Mouse (Mus musculus) Patski (cell line): ENCODE data around the gene Ropn1l. TPM values are rescaled to one million over a fixed set of nuclear protein-coding genes. Genes with fewer than 3 reads are reported as not detected.

Experiments used
- ATAC-seq: fragments of 100-300 bp; one replicate; pipeline ENCODE4 v1.8.0; 2021
- CTCF ChIA-PET: fragments of 350-600 bp; sonication (Branson Sonifier 250); formaldehyde crosslinking; loops from one replicate; lab custom pipeline; 2022; ENCODE audit warnings: inconsistent platforms; lab: Charles Lee
- POLR2A ChIA-PET: fragments of 350-600 bp; sonication (Branson Sonifier 250); formaldehyde crosslinking; loops from one replicate; lab custom pipeline; 2022; ENCODE audit warnings: antibody characterized with exemption, inconsistent platforms; lab: Charles Lee
- DNase-seq: peaks from one replicate; pipeline ENCODE4 v3.0.0-alpha.2; 2011; ENCODE audit warnings: low read depth, low spot score
- H3K27me3 ChIP-seq: fragments of 371-371 bp; one replicate; pipeline ENCODE4 v1.5.1; 2021
- CTCF ChIP-seq: fragments of 100-300 bp; IDR thresholded peaks from one replicate; pipeline ENCODE4 v1.5.1; 2021
- in situ Hi-C: fragments of 300-500 bp; cut with MboI; formaldehyde crosslinking; loops from 3 replicates; pipeline ENCODE4 v1.11.1; 2018; ENCODE audit warnings: low pct_unique_long_range_greater_than_20kb, mixed read lengths
- polyA plus RNA-seq: library from polyadenylated mRNA; unstranded; gene quantifications from one replicate; pipeline ENCODE4 v1.2.3, GENCODE M21; 2021

The Ropn1l gene
- polyA plus RNA-seq: 7.6 TPM

DNA sequence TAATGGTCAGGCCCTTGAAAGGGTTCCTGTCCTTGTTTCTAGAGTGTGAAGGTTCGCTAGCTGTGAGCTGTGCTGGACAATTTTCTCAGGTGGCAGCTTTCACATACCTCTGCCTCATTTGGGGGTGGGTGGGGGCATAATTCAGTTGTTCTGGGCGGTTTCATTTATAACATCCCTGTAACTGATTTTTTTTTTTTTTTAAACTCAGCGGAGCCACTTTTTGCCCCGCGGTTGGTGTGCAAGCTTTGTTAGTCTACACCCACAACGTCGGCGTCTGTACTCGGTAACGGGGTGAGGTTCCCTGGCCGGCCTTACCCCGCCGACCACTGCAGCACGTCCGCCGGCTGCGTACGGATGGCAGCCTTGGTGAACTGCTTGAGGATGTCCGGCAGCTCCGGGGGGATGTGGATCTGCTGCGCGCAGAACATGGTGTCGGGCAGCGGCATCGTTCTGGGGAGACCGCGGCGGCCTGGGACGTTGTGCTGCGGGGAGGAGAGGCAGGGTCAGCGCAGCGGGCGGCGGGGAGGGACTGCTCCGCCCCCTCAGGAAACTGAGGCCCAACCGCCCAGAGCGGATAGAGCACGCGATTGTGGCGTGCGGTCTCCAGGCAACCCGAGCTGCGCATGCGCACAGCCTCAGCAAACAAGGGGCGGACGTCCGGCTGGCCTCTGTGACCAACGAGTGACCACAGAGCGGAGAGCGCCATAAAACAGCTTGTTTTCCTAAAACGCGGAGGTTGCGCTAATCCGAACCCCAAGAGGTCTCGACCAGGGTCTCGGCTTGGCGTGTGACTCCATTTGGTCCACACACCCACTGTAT lies at the start of gene Ropn1l:
TSS of gene Ropn1l (minus strand) at position 640 of the 819 bp plus-strand sequence.
- no peaks in the 10 kb centered on the region for H3K27me3 ChIP-seq
- DNase-seq: peak; percentile 48
- ChIA-PET CTCF (interaction anchor here (1.1 to 1.4 kb wide), 2 partner anchors 13 to 36 kb away, joined by 3 read pairs; no protein-coding TSS in a partner anchor), POLR2A (interaction anchor here (0.6 to 1.0 kb wide), 6 partner anchors 12 to 221 kb away, joined by 3 to 7 read pairs (median 4); no protein-coding TSS in a partner anchor)
- TF ChIP-seq CTCF: no peak
- in situ Hi-C loops: no loop called here
- peak; percentile 92 for ATAC-seq

DNA sequence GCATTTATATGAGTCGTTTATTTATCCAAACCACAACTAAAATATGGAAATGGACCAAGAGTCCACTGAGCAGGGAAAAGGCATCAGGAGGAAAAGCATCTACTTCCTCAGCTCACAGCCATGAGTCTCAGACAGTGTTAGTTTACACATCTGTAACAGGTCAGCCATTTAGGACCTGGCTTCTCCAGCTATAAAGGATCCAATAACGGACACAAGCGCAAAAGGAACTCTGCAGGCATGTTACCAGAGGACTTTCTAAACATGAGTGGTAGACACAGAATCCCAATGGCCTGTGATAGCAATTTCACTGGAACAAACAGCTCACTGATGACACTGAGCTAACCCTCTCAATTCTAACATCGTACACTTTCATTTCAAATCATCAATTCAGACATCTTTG lies 49.5 kb upstream of the Ropn1l start:
- ChIA-PET POLR2A (interaction anchor here (0.7 kb wide), 1 partner anchor 30 kb away, joined by 4 read pairs; no protein-coding TSS in a partner anchor), CTCF (interaction anchor here (1.1 kb wide), 1 partner anchor 195 kb away, joined by 3 read pairs; no protein-coding TSS in a partner anchor)
- no peaks in the 10 kb centered on the region for H3K27me3 ChIP-seq
- TF ChIP-seq CTCF: no peak
- DNase-seq: no peak
- in situ Hi-C loops: no loop called here
- no peak for ATAC-seq

DNA sequence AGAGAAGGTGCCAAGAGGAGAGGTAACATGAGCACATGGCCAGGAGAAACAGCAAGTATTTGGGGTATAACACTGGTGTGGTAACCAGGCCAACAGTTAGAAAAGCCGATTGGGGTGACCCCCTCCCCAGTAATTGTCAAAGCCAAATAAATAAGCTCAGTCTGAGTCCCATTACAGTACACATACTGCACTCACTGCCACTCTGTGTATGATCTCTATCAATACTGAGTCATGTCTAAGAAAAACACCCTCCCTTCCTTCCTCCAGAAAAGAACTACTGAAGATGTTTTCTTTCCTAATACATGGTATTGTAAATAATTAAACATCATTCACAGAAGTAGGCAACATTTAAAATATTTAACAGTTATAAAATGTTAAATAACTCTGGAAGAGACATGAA lies 48.8 kb upstream of the Ropn1l start:
- in situ Hi-C loops: no loop called here
- DNase-seq (no peak), ATAC-seq (no peak)
- TF ChIP-seq CTCF: no peak
- ChIA-PET POLR2A (no interaction called here), CTCF (interaction anchor here (1.1 kb wide), 1 partner anchor 194 kb away, joined by 3 read pairs; no protein-coding TSS in a partner anchor)
- H3K27me3 ChIP-seq: no peaks in the 10 kb centered on the region

DNA sequence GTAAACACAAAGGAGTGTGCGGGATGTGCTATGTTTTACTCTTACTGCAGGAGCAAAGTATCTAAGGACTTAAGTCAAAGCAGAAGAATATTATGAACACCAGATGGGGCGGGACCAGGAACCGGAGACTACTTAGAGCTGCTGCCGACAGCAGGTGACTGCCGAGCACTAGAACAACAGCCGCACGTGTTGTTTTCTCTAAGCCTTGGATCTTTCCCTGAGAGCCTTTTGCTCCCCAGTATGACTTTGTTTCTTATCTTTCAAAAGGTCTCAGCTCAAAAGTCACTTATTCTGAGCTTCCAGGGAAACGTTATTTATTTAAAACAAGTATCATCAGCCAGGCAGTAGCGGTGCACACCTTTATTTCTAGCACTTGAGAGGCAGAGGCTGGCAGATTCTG lies 41.3 kb upstream of the Ropn1l start:
- DNase-seq (no peak), ATAC-seq (no peak)
- H3K27me3 ChIP-seq: no peaks in the 10 kb centered on the region
- POLR2A ChIA-PET: no interaction called here
- TF ChIP-seq CTCF: no peak
- CTCF ChIA-PET: no interaction called here
- in situ Hi-C loops: no loop called here

DNA sequence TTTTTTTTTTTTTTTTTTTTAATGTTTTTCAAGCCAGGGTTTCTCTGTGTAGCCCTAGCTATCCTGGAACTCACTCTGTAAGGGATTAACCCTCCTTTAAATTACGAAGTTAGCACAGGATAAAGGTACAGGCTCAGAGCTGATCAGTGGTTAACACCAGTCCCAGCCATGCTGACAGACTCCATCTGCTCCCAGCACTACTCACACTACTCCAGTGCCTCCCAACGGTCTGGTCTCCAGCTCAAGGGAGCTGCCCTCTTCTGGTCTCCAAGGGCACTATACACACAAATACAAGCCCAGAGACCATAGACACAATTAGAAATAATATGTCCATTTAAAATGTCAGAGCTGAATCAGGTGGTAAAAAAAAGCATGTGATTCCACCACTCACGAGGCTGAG lies 40.8 kb upstream of the Ropn1l start:
- TF ChIP-seq CTCF: no peak
- ATAC-seq (no peak), DNase-seq (no peak)
- ChIA-PET CTCF (no interaction called here), POLR2A (no interaction called here)
- in situ Hi-C loops: no loop called here
- no peaks in the 10 kb centered on the region for H3K27me3 ChIP-seq

DNA sequence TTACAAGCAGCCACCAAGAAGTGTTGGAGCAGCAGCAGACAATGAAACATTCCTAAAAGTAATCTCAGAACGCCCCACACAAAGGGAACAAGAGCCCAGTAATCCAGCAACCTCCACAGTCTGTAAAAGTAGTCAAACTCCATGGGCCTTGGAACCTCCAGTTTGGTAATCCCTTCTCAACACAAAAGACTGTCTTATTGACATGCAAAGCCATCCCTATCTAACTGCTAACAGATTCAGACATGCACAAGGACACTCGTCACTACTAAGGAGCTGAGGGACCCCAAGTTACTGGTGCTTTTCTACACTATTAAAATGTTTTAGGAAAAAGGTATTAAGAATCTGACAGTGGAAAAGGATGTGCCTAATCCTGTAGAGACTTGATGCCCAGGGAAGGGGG lies 33.9 kb upstream of the Ropn1l start:
- in situ Hi-C loops: no loop called here
- DNase-seq (no peak), ATAC-seq (no peak)
- H3K27me3 ChIP-seq: no peaks in the 10 kb centered on the region
- no peak for TF ChIP-seq CTCF
- ChIA-PET POLR2A (no interaction called here), CTCF (no interaction called here)

DNA sequence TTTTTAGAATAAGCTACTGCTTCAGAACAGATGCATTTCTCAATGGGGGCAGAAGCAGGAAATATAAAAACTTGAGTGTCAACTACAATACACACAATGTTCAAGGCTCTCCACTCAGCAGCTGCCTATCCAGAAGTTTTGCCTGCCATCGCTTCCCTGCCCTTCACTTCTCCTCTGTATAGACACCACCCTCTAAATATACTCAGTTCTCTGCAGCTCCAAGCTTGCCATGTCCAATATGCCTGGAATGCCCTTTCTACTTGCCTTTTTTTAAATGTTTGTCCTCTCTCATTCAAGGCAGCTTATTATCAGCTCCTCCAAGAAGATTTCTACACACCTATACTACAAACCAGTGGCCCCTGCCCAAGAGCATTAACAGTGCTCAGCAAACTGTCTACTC lies 23.1 kb upstream of the Ropn1l start:
- ChIA-PET CTCF (interaction anchor here (1.2 to 1.6 kb wide), 3 partner anchors 7 to 13 kb away, joined by 3 to 4 read pairs (median 4); no protein-coding TSS in a partner anchor), POLR2A (no interaction called here)
- no peak for ATAC-seq
- DNase-seq: no peak
- in situ Hi-C loops: loop anchor here (5.0 kb wide), 1 partner anchor 111 kb away; no protein-coding TSS in a partner anchor
- H3K27me3 ChIP-seq: no peaks in the 10 kb centered on the region
- no peak for TF ChIP-seq CTCF

DNA sequence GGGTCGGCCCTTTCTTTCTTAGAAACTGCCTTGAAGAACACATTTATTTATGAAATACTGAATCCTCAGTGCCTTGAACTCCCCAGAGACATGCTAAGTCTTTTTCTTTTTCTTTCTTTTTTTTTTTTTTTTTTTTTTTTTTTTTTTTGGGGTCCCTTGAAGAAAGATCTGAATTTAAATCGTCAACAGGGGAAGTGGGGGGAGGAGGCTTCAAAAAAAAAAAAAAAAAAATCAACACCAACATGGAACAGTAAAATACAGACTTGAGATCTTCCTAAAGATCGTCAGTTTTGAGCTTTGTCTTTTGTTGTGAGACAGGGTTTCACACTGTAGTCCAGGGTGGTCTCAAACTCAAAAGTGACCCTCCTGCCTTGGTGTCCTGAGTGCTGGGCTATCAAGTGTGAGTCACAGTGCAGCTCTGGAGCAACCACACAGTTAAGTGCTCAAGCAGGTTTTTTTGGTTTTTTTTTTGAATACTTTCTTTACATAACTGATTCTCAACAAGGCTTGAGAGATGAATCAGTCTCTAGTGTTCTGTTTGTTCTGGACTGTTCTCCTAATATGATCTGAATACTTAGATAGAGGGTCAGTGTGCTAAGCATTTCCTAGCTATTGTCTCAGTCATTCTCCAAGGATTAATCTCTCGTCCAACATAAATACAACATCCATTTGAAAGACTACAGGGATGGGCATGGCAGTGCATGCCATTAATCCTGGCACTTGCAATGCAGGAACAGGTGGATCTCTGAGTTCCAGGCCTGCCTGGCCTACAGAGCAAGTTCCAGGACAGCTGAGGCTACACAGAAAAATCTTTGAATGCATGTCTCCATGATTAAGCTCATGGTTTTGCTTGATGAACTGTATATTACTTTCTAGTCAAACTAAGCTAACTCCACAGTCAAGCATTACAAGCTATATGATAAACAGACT lies 19.4 kb upstream of the Ropn1l start:
- ATAC-seq: no peak
- POLR2A ChIA-PET: no interaction called here
- no peak for TF ChIP-seq CTCF
- CTCF ChIA-PET: interaction anchor here (0.8 to 1.2 kb wide), 3 partner anchors 10 to 157 kb away, joined by 3 to 4 read pairs (median 3); no protein-coding TSS in a partner anchor
- no peaks in the 10 kb centered on the region for H3K27me3 ChIP-seq
- DNase-seq: no peak
- in situ Hi-C loops: no loop called here

DNA sequence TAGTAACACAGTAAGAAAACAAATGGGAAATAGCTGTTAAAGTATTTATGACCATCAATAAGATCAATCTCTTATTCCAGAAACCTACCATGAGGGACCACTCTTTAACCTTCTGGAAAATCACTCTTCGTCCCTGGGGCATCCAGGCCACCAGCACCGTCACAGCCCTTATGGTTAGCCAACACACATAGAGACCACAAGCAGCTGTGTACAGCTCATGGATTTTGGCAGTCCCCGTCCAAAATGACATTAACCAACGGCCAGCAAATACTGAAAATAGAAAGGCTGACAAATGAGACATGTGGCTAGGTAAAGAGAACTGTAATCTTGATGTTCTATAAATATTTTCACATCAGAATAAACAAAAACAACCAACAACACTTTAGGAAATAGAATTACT lies 18.0 kb upstream of the Ropn1l start:
- CTCF ChIA-PET: interaction anchor here (1.3 kb wide), 1 partner anchor 26 kb away, joined by 3 read pairs; no protein-coding TSS in a partner anchor
- POLR2A ChIA-PET: no interaction called here
- TF ChIP-seq CTCF: no peak
- DNase-seq (no peak), ATAC-seq (no peak)
- in situ Hi-C loops: no loop called here
- H3K27me3 ChIP-seq: no peaks in the 10 kb centered on the region

DNA sequence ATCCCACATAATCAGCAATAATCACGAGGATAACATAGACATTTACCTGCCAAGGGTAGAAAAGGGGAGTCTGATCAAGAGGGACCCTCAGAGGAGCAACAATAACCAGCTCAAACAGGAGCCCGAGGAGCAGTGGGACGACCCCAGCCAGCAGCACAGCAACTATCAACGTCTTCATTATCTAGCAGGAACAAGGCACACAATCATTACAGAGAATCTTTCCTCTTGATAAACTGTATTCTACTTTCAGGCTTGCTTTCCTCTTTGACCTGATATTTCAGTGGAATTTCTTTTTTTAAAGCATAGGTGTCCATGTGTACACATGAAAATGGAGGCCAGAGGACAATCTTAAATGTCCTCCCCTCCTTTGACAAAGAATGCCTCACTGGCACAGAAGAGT lies 16.0 kb upstream of the Ropn1l start:
- POLR2A ChIA-PET: no interaction called here
- no peak for ATAC-seq
- in situ Hi-C loops: no loop called here

More for the DNA sequence above, 16.0 kb upstream of the Ropn1l start:
- DNase-seq: no peak
- no peak for TF ChIP-seq CTCF
- CTCF ChIA-PET: interaction anchor here (1.0 to 1.1 kb wide), 2 partner anchors 8 to 145 kb away, joined by 3 read pairs; no protein-coding TSS in a partner anchor
- no peaks in the 10 kb centered on the region for H3K27me3 ChIP-seq
